Mouse (Mus musculus): ENCODE data around the gene Ms4a12. TPM values are rescaled to one million over a fixed set of nuclear protein-coding genes. Genes with fewer than 3 reads are reported as not detected.
"Not testable (repeated sequence)": the region's sequence is repeated elsewhere in the genome, so short reads cannot be mapped to it uniquely, and the experiment has no call there.

Gene Ms4a12
- not detected in 2 replicates for polyA plus RNA-seq (2015; fragmentation: Nextera tagmentation; extraction: Ambion mirVana)

- H3K4me2 ChIP-seq (ENCODE audit: low read depth, low read length): no peak within 1 kb of the TSS
- no peaks in the 10 kb centered on the region for H3K4me1 ChIP-seq (ENCODE audit: control insufficient read depth, insufficient read depth, low read length)
- no peaks in the 10 kb centered on the region for H3K9me3 ChIP-seq (replicated peaks; ENCODE audit: control insufficient read depth, low read length)
- H3K36me3 ChIP-seq (ENCODE audit: control insufficient read depth, insufficient read depth): no peaks in the 10 kb centered on the region
- ATAC-seq (replicated peaks; ENCODE audit: extremely low read depth, insufficient read depth, low FRiP score): no peak
- H3K27ac ChIP-seq (ENCODE audit: low read length): no peak within 1 kb of the TSS
- 63% methylated on average over 5 of the region's 5 CpGs for WGBS
- no peaks in the 10 kb centered on the region for H3K27me3 ChIP-seq (ENCODE audit: control insufficient read depth, insufficient read depth, low read length)
- H3K9ac ChIP-seq (ENCODE audit: low read length): no peak within 1 kb of the TSS
- H3K4me3 ChIP-seq (ENCODE audit: low read length): no peak within 1 kb of the TSS
Observed at GRCm38 (mm10) chr19:11232348-11232747, at the start of gene Ms4a12. Gene Ms4a12, minus strand, starts transcription at chr19:11232448.

GRCm38 (mm10) chr19:11280223-11280622 is 48.0 kb upstream of the Ms4a12 start:
- no peak overlapping the region for H3K9ac ChIP-seq (ENCODE audit: low read length)
- H3K27ac ChIP-seq (ENCODE audit: low read length): no peak overlapping the region
- 86% methylated on average over 3 of the region's 3 CpGs for WGBS
- no peak overlapping the region for H3K4me2 ChIP-seq (ENCODE audit: low read depth, low read length)
- H3K36me3 ChIP-seq (ENCODE audit: control insufficient read depth, insufficient read depth): no peaks in the 10 kb centered on the region
- H3K4me1 ChIP-seq (ENCODE audit: control insufficient read depth, insufficient read depth, low read length): no peaks in the 10 kb centered on the region
- H3K4me3 ChIP-seq (ENCODE audit: low read length): no peak overlapping the region
- ATAC-seq (replicated peaks; ENCODE audit: extremely low read depth, insufficient read depth, low FRiP score): no peak
- no peaks in the 10 kb centered on the region for H3K27me3 ChIP-seq (ENCODE audit: control insufficient read depth, insufficient read depth, low read length)
- no peaks in the 10 kb centered on the region for H3K9me3 ChIP-seq (replicated peaks; ENCODE audit: control insufficient read depth, low read length)

- 58% methylated on average over 5 of the region's 5 CpGs for WGBS
- Histone ChIP-seq H3K27me3 (ENCODE audit: control insufficient read depth, insufficient read depth, low read length) (no peaks in the 10 kb centered on the region), H3K9me3 (replicated peaks; ENCODE audit: control insufficient read depth, low read length) (no peaks in the 10 kb centered on the region), H3K9ac (ENCODE audit: low read length) (no peak overlapping the region), H3K4me3 (ENCODE audit: low read length) (no peak overlapping the region), H3K36me3 (ENCODE audit: control insufficient read depth, insufficient read depth) (no peaks in the 10 kb centered on the region), H3K27ac (ENCODE audit: low read length) (no peak overlapping the region), H3K4me1 (ENCODE audit: control insufficient read depth, insufficient read depth, low read length) (no peaks in the 10 kb centered on the region), H3K4me2 (ENCODE audit: low read depth, low read length) (no peak overlapping the region)
- ATAC-seq (replicated peaks; ENCODE audit: extremely low read depth, insufficient read depth, low FRiP score): no peak
Observed at GRCm38 (mm10) chr19:11276431-11276830, 44.2 kb upstream of the Ms4a12 start.

DNA sequence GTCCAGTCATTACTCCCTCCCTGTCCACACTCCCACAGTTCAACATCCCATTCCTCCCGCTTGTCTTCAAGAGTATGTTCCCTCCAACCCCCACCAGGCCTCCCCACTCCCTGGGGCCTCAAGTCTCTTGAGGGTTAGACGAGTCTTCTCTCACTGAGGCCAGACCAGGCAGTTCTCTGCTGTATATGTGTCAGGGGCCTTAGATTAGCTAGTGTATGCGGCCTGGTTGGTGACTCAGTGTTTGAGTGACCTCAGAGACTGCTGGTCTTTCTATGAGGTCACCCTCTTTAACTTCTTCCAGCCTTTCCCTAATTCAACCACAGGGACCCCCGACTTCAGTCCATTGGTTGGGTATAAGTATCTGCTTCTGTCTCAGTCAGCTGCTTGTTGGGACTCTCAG is 34.7 kb upstream of the Ms4a12 start:
- Histone ChIP-seq H3K9me3 (replicated peaks; ENCODE audit: control insufficient read depth, low read length) (no peaks in the 10 kb centered on the region), H3K36me3 (ENCODE audit: control insufficient read depth, insufficient read depth) (no peaks in the 10 kb centered on the region), H3K27me3 (ENCODE audit: control insufficient read depth, insufficient read depth, low read length) (no peaks in the 10 kb centered on the region), H3K4me2 (ENCODE audit: low read depth, low read length) (no peak overlapping the region), H3K4me1 (ENCODE audit: control insufficient read depth, insufficient read depth, low read length) (no peaks in the 10 kb centered on the region), H3K27ac (ENCODE audit: low read length) (no peak overlapping the region), H3K4me3 (ENCODE audit: low read length) (no peak overlapping the region), H3K9ac (ENCODE audit: low read length) (no peak overlapping the region)
- ATAC-seq (replicated peaks; ENCODE audit: extremely low read depth, insufficient read depth, low FRiP score): no peak
- WGBS: 63% methylated on average over 4 of the region's 4 CpGs

- Histone ChIP-seq H3K27me3 (ENCODE audit: control insufficient read depth, insufficient read depth, low read length) (no peaks in the 10 kb centered on the region), H3K4me2 (ENCODE audit: low read depth, low read length) (no peak within 1 kb of the TSS), H3K36me3 (ENCODE audit: control insufficient read depth, insufficient read depth) (no peaks in the 10 kb centered on the region)
Observed at GRCm38 (mm10) chr19:11266052-11266845, 34.0 kb upstream of the Ms4a12 start, which contains the start of gene Ms4a1. Gene Ms4a1, minus strand, starts transcription at chr19:11266241.

GRCm38 (mm10) chr19:11264602-11265185 is 32.4 kb upstream of the Ms4a12 start:
- no peak for ATAC-seq (replicated peaks; ENCODE audit: extremely low read depth, insufficient read depth, low FRiP score)

More at GRCm38 (mm10) chr19:11266052-11266845, 34.0 kb upstream of the Ms4a12 start, which contains the start of gene Ms4a1:
- no peak within 1 kb of the TSS for H3K4me3 ChIP-seq (ENCODE audit: low read length)
- H3K9me3 ChIP-seq (replicated peaks; ENCODE audit: control insufficient read depth, low read length): no peaks in the 10 kb centered on the region
- WGBS: 71% methylated on average over 8 of the region's 8 CpGs
- ATAC-seq (replicated peaks; ENCODE audit: extremely low read depth, insufficient read depth, low FRiP score): no peak
- no peak within 1 kb of the TSS for H3K27ac ChIP-seq (ENCODE audit: low read length)
- no peaks in the 10 kb centered on the region for H3K4me1 ChIP-seq (ENCODE audit: control insufficient read depth, insufficient read depth, low read length)
- no peak within 1 kb of the TSS for H3K9ac ChIP-seq (ENCODE audit: low read length)

GRCm38 (mm10) chr19:11263549-11263948 is 31.3 kb upstream of the Ms4a12 start:
- 66% methylated on average over 3 of the region's 3 CpGs for WGBS
- no peaks in the 10 kb centered on the region for H3K36me3 ChIP-seq (ENCODE audit: control insufficient read depth, insufficient read depth)
- no peaks in the 10 kb centered on the region for H3K9me3 ChIP-seq (replicated peaks; ENCODE audit: control insufficient read depth, low read length)
- no peak overlapping the region for H3K4me2 ChIP-seq (ENCODE audit: low read depth, low read length)
- H3K4me1 ChIP-seq (ENCODE audit: control insufficient read depth, insufficient read depth, low read length): no peaks in the 10 kb centered on the region
- no peak overlapping the region for H3K9ac ChIP-seq (ENCODE audit: low read length)
- H3K27me3 ChIP-seq (ENCODE audit: control insufficient read depth, insufficient read depth, low read length): no peaks in the 10 kb centered on the region
- no peak for ATAC-seq (replicated peaks; ENCODE audit: extremely low read depth, insufficient read depth, low FRiP score)
- H3K27ac ChIP-seq (ENCODE audit: low read length): no peak overlapping the region
- H3K4me3 ChIP-seq (ENCODE audit: low read length): no peak overlapping the region

More at GRCm38 (mm10) chr19:11264602-11265185, 32.4 kb upstream of the Ms4a12 start:
- Histone ChIP-seq H3K4me1 (ENCODE audit: control insufficient read depth, insufficient read depth, low read length) (no peaks in the 10 kb centered on the region), H3K27me3 (ENCODE audit: control insufficient read depth, insufficient read depth, low read length) (no peaks in the 10 kb centered on the region), H3K4me3 (ENCODE audit: low read length) (no peak overlapping the region), H3K9ac (ENCODE audit: low read length) (no peak overlapping the region), H3K4me2 (ENCODE audit: low read depth, low read length) (no peak overlapping the region), H3K36me3 (ENCODE audit: control insufficient read depth, insufficient read depth) (no peaks in the 10 kb centered on the region), H3K27ac (ENCODE audit: low read length) (no peak overlapping the region), H3K9me3 (replicated peaks; ENCODE audit: control insufficient read depth, low read length) (no peaks in the 10 kb centered on the region)
- 76% methylated on average over 9 of the region's 9 CpGs for WGBS

DNA sequence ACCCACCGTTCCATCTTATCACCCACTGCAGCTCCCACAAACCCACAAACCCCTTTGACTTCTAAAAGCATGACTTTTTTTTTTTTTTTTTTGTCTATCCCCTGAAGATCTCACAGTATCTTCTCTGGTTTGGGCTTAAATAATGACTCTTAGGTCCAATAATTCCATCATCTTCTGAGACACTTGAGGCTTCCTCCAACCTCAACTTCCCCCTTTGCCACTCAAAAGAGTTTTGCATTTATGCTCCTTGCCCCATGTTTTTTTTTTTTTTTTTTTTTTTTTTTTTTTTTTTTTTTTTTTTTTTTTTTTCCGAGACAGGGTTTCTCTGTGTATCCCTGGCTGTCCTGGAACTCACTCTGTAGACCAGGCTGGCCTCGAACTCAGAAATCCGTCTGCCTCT is 30.7 kb upstream of the Ms4a12 start:
- WGBS: 56% methylated on average over 4 of the region's 4 CpGs
- not testable (repeated sequence) for H3K27me3 ChIP-seq (ENCODE audit: control insufficient read depth, insufficient read depth, low read length); H3K36me3 ChIP-seq (ENCODE audit: control insufficient read depth, insufficient read depth); H3K9me3 ChIP-seq (replicated peaks; ENCODE audit: control insufficient read depth, low read length); ATAC-seq (replicated peaks; ENCODE audit: extremely low read depth, insufficient read depth, low FRiP score); H3K4me3 ChIP-seq (ENCODE audit: low read length); H3K4me1 ChIP-seq (ENCODE audit: control insufficient read depth, insufficient read depth, low read length); H3K9ac ChIP-seq (ENCODE audit: low read length); H3K4me2 ChIP-seq (ENCODE audit: low read depth, low read length); H3K27ac ChIP-seq (ENCODE audit: low read length)

DNA sequence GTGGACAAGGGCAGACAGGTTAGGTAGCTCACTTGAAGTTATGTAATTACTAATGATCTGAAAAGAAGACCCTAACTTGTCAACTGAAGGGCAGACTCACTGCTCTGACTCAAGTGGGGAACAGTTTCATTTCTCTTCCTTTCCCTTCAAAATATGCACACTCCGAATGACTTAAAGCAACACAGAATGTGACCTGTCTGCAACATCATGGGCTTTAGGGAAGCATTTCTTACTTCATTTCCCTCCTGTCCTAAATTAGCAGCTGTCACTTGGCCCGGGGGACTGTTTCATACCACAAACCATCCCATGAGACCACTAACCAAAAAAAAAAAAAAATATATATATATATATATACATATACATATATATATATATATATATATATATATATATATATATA is 29.3 kb upstream of the Ms4a12 start:
- no peaks in the 10 kb centered on the region for H3K9me3 ChIP-seq (replicated peaks; ENCODE audit: control insufficient read depth, low read length)
- no peak overlapping the region for H3K4me3 ChIP-seq (ENCODE audit: low read length)
- no peak overlapping the region for H3K27ac ChIP-seq (ENCODE audit: low read length)
- H3K4me2 ChIP-seq (ENCODE audit: low read depth, low read length): no peak overlapping the region
- H3K27me3 ChIP-seq (ENCODE audit: control insufficient read depth, insufficient read depth, low read length): no peaks in the 10 kb centered on the region
- ATAC-seq (replicated peaks; ENCODE audit: extremely low read depth, insufficient read depth, low FRiP score): no peak
- H3K36me3 ChIP-seq (ENCODE audit: control insufficient read depth, insufficient read depth): no peaks in the 10 kb centered on the region
- H3K9ac ChIP-seq (ENCODE audit: low read length): no peak overlapping the region
- 80% methylated on average over 2 of the region's 2 CpGs for WGBS
- H3K4me1 ChIP-seq (ENCODE audit: control insufficient read depth, insufficient read depth, low read length): no peaks in the 10 kb centered on the region
